Mouse (Mus musculus) adrenal gland, adult 8-10 months (tissue): ENCODE measurements around the gene Crocc. TPM values are rescaled to one million over a fixed set of nuclear protein-coding genes. Genes with fewer than 3 reads are reported as not detected.
A peak's percentile ranks its signal among the peaks of the same experiment; 100 is the strongest.

Experiments
- DNase-seq: peaks from one replicate; pipeline ENCODE4 v3.0.0; 2022
- total RNA-seq, 4 experiments: library from RNA; stranded (reverse); gene quantifications; 2 replicates each; pipeline ENCODE4 v1.2.4; 2022

Gene Crocc
- total RNA-seq, 4 experiments from 2014 or later = 8.4 to 22.2 (median 13.2) TPM

GRCm38 (mm10) chr4:141066709-141067515, 6.6 kb upstream of the Crocc start:
- no peak for DNase-seq

- DNase-seq = peak; percentile 69
Measured at GRCm38 (mm10) chr4:141065123-141065522, 4.8 kb upstream of the Crocc start.

- no peak for DNase-seq
Measured at GRCm38 (mm10) chr4:141064104-141064659, 3.8 kb upstream of the Crocc start.

DNA sequence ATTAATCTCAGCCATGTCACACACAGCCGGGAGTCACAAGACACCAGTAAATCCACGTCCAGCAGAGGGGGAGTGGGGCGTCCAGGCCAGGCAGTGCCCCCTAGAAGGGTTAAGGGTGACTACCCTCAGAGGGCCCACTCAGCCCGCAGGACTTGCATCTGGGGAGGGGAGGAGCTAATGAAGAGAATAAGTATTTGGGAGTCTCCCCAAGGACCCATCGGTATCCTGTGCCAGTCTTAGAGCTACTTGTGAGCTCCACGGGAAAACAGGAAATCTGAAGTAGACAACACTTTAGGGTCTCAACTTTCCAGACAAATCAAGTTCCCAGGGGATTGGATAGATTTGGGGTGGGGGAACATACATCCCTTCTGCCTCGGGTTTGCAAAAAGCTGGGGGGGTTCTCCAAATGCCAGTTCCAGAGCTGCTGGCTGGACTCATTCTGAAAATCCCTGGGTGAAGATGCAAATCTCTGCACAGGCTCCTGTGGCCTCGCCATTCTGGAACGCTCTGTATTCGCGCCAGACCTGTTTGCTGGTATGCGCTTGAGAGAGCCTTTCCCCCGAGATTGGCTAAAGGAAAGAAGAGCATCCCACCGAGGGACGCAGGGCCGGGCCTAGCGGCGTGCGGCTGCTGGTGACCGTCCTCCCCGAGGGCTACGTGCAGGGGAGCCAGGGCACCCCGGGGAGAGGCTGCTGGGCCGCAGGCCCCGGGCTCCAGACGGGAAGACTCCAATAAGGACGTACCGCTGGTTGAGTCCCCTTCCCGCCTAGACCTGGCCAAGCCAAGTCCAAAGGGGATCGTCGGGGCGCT, 529 bp downstream of the Crocc start:
- no peak for DNase-seq

- no peak for DNase-seq
Measured at GRCm38 (mm10) chr4:141058835-141059234, 1.5 kb downstream of the Crocc start.

DNA sequence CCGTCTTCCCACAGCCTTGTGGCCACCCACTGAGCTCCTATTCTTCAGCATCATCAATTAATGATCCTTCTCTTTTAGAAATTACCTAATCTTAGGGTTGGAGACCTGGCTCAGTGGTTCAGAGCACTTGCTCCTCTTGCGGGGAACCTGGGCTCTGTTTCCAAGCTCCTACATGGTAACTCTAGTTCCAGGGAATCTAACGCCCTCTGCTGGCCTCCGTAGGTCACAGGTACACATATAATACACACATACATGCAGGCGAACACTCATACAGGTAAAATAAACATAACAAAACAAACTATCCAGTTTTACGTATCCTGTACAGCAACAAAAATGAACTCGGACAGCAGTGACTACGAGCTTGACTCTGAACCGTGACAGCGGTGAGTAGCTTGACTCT, 3.4 kb downstream of the Crocc start:
- no peak for DNase-seq

- no peak for DNase-seq
Measured at GRCm38 (mm10) chr4:141053568-141054161, 6.7 kb downstream of the Crocc start.

DNA sequence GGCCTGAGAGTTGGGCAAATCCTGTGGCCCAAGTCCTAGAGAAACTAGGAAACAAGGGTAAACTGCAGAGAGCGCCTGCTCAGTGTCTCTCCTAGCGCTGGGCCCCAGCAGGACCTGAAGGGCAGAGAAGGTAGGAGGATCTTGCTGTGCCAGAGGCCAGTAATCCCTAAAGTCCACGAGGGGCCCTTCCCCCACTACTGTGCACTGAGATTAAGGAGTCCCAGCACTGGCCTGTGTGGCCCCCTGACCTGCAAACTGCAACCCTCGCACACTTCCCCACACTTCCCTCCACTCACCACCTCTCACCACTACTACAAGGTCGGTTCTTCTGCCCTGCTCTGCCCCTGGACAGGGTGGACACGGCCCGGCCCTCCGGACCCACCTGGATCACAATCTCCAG, 7.2 kb downstream of the Crocc start:
- no peak for DNase-seq

DNA sequence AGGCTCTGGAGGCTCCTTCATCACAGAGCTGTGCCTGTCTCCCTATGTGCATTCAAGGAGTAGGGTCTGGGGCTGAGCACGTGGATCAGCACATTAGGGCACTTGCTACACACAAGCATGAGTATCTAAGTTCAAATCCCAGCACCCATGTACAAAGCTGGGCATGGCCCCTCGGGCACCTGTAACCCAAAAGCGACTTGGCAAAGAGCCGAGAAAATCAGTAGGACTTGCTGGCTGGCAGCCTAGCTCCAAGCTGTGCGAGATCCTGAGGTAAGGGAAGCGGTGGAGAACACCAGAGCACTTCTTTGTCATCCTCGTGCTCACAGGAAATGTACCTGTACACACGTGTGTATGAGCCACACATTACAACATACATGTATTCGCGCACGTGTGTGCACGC, 7.9 kb downstream of the Crocc start:
- DNase-seq = no peak

DNA sequence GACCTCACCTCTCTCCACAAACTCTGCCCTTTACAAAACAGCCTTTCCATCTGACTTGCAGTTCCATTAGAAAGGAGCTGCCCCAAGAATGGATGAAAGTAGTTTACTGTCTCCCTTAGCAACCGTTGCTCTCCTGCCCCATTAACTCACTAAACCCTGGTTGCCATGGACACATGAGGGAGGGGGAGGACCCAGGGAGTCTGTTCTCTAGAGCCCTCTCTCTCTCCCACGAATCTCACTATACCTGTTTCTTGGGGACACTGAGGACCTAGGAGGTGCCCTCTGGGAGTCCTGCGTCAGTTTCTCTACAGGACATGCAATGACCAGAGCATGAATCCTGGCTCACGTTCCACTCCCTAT, 10.9 kb downstream of the Crocc start:
- no peak for DNase-seq

DNA sequence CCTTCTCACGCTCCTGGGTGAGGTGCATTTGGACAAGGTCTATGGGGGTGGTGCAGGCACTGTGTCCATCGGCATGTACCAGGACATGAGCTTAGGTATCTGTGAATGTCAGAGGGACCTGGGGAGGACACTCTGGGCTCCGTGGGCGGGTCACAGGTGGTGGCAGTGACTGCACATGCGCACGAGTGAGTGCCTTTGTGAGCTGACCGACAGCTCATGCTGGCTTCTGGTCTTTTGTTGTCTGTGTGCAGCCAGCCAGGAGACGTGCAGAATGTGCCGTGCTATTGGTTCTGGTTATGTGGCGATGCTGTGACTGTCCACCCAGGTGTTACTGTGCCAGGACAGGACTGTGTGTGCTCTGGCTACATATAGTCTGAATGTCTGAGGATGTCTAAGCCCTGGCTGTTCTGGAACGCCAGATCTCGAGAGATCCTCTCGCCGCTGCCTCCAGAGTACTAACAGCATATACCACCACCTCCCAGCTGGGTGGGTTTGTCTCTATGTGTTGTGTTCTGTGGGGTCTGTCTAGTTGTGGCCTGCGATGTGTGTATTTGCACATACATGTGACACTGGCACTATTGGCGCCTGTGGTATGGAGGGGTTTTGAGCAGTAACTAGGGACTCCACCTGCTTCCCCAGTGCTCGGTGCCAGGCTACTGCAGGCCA, 11.4 kb downstream of the Crocc start:
- no peak for DNase-seq

DNA sequence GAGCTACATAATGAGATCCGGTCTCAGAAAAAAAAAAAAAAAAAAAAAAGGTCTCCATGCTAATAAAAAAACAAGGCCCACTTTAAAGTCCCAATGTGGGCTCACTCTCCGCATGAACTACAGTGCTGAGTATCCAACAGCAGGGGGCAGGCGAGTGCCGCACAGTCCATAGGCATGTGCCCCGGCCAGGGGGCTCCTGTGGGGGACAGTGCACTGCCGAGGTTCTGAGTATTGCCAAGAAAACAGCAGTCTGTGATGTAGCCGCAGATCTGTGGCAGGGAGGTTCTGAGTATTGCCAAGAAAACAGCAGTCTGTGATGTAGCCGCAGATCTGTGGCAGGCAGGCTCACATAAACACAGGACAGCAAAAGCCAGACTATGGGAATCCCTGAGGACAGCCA, 15.5 kb downstream of the Crocc start:
- DNase-seq = no peak

- no peak for DNase-seq
Measured at GRCm38 (mm10) chr4:141041117-141041516, 19.2 kb downstream of the Crocc start.

DNA sequence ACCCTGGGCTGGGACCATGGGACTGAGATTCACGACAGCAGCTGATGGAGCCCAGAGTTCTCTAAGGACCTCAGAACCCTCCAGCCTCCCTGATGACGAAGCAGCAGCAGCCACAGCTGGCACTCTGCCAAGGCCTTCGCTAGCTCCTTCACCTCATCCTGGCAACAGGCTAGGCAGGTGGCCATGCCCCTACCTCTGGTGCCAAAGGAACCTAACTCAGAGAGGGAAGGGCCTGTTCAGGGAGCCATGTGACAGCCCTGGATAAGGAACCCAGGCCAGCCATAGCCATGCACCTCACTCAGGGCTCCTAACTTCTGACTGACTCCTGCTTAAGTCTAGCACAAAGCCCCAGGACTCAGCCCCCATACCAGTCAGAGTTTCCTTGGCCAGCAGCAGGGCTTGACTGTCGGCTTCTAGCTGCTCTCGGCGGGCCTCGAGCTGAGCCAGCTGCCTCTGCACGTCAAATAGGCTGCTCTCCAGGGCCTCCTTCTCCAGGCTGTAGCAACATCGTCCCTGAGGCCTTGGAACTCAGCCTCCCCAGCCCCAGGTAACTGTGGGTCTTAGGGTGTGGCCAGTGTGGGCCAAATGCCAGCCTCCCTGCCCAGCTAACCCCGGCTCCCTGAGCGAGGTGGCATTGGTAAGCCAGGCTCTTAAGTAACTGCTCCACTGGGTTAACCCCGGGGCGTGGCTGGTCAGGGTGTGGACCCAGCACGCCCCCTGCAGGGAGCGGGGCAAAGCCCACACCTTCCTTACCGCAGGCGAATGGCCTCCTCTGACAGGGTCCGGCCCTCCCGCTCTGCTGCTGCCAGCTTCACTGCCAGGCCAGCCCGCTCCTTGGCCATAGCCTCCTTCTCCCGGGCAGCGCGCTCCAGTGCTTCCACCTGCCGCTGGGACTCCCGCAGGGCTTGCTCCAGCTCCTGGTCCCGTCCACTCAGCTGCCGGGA, 26.5 kb downstream of the Crocc start:
- peak; percentile 44 for DNase-seq

GRCm38 (mm10) chr4:141031733-141032132, 28.6 kb downstream of the Crocc start:
- DNase-seq = peak; percentile 77

GRCm38 (mm10) chr4:141030541-141031206, 29.7 kb downstream of the Crocc start:
- no peak for DNase-seq

GRCm38 (mm10) chr4:141024992-141025391, 35.4 kb downstream of the Crocc start:
- no peak for DNase-seq

DNA sequence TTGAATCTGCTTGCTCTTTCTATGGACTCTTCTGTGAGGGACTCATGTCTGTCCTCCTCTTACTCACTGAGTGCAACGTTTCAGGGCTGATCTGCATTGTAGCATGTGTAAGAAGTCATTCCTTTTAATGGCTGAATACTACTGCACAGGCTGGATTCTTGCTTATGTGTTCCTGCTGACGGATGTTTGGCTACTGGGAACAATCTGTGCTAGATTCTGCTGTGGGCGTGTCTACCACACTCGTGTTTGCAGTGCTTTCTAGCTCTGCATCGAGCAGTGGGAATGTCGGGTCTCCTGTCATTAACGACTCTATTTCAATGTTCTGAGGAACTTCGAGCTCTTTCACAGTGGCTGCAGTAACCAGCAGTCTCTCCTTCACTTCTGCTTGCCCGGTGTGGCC, 36.3 kb downstream of the Crocc start:
- no peak for DNase-seq

- DNase-seq = no peak
Measured at GRCm38 (mm10) chr4:141021614-141021929, 38.8 kb downstream of the Crocc start.

GRCm38 (mm10) chr4:141020811-141021613, 39.3 kb downstream of the Crocc start:
- DNase-seq = no peak
